Mouse (Mus musculus): ENCODE results near the gene Cdc42ep4.

- TF ChIP-seq IRF4 (IDR thresholded peaks at IDR 0.05; ENCODE audit: low read depth, low read length) (no peak), NELFE (IDR thresholded peaks at IDR 0.05; ENCODE audit: low read depth, low read length) (no peak), POLR2A (IDR thresholded peaks at IDR 0.05; ENCODE audit: low read depth, low read length) (no peak), E2F4 (IDR thresholded peaks at IDR 0.05; ENCODE audit: insufficient replicate concordance, low read depth, low read length) (no peak)
These were observed 53.6 kb downstream of the Cdc42ep4 start for GRCm38 (mm10) chr11:113698013-113698545.
